Mouse (Mus musculus): ENCODE data around the gene Slc35e2. TPM values are rescaled to one million over a fixed set of nuclear protein-coding genes. Genes with fewer than 3 reads are reported as not detected.

Gene Slc35e2
- polyA plus RNA-seq, 1 experiment from 2014 or later, result 3.1 TPM

GRCm38 (mm10) chr4:155580420-155580819, 20.8 kb upstream of the Slc35e2 start:
- ATAC-seq (no peak), DNase-seq (ENCODE audit: low spot score) (peak; percentile 42)
- peaks cover 35% of the 10 kb centered on the region; the same call in 1 of the 2 replicates for H3K36me3 ChIP-seq (ENCODE audit: insufficient read depth, low read length)
- no peaks in the 10 kb centered on the region for H3K27me3 ChIP-seq (replicated peaks; ENCODE audit: insufficient read depth, low read length)
- H3K9ac ChIP-seq (replicated peaks; ENCODE audit: low read depth), result no peak overlapping the region
- no peak overlapping the region for H3K4me2 ChIP-seq (replicated peaks; ENCODE audit: low read depth, low read length)
- no peaks in the 10 kb centered on the region for H3K4me1 ChIP-seq (ENCODE audit: insufficient read depth, low read depth, low read length)
- no peaks in the 10 kb centered on the region for H3K9me3 ChIP-seq (ENCODE audit: low read length)
- no peak overlapping the region for H3K4me3 ChIP-seq (ENCODE audit: low read depth, low read length)
- no peak overlapping the region for H3K27ac ChIP-seq (ENCODE audit: low read length)
- TF ChIP-seq CTCF (IDR thresholded peaks at IDR 0.05), result peak; percentile 87
- TF ChIP-seq EP300 (IDR thresholded peaks at IDR 0.05), result no peak
- WGBS, result 25% methylated on average over 1 of the region's 1 CpGs

- H3K27me3 ChIP-seq (replicated peaks; ENCODE audit: insufficient read depth, low read length), result no peaks in the 10 kb centered on the region
- H3K9ac ChIP-seq (replicated peaks; ENCODE audit: low read depth), result no peak overlapping the region
- no peak overlapping the region for H3K27ac ChIP-seq (ENCODE audit: low read length)
- H3K4me2 ChIP-seq (replicated peaks; ENCODE audit: low read depth, low read length), result no peak overlapping the region
- peaks cover 37% of the 10 kb centered on the region; the same call in 1 of the 2 replicates for H3K36me3 ChIP-seq (ENCODE audit: insufficient read depth, low read length)
- no peaks in the 10 kb centered on the region for H3K9me3 ChIP-seq (ENCODE audit: low read length)
- H3K4me3 ChIP-seq (ENCODE audit: low read depth, low read length), result no peak overlapping the region
- WGBS, result 89% methylated on average over 6 of the region's 6 CpGs
- DNase-seq (ENCODE audit: low spot score) (no peak), ATAC-seq (no peak)
- H3K4me1 ChIP-seq (ENCODE audit: insufficient read depth, low read depth, low read length), result no peaks in the 10 kb centered on the region
- no peak for TF ChIP-seq EP300 (IDR thresholded peaks at IDR 0.05)
- TF ChIP-seq CTCF (IDR thresholded peaks at IDR 0.05), result no peak
These were observed 18.8 kb upstream of the Slc35e2 start for GRCm38 (mm10) chr4:155582279-155582905.

- peaks cover 32% of the 10 kb centered on the region; the same call in 1 of the 2 replicates for H3K36me3 ChIP-seq (ENCODE audit: insufficient read depth, low read length)
- H3K9me3 ChIP-seq (ENCODE audit: low read length), result no peaks in the 10 kb centered on the region
- WGBS, result 93% methylated on average over 5 of the region's 5 CpGs
- no peak for ATAC-seq
- H3K9ac ChIP-seq (replicated peaks; ENCODE audit: low read depth), result no peak overlapping the region
- H3K4me2 ChIP-seq (replicated peaks; ENCODE audit: low read depth, low read length), result no peak overlapping the region
- H3K27me3 ChIP-seq (replicated peaks; ENCODE audit: insufficient read depth, low read length), result no peaks in the 10 kb centered on the region
- no peak overlapping the region for H3K4me3 ChIP-seq (ENCODE audit: low read depth, low read length)
- no peak overlapping the region for H3K27ac ChIP-seq (ENCODE audit: low read length)
- H3K4me1 ChIP-seq (ENCODE audit: insufficient read depth, low read depth, low read length), result no peaks in the 10 kb centered on the region
- DNase-seq (ENCODE audit: low spot score), result no peak
- no peak for TF ChIP-seq CTCF (IDR thresholded peaks at IDR 0.05)
- TF ChIP-seq EP300 (IDR thresholded peaks at IDR 0.05), result no peak
These were observed 11.9 kb upstream of the Slc35e2 start for GRCm38 (mm10) chr4:155589356-155589755.

- TF ChIP-seq CTCF (IDR thresholded peaks at IDR 0.05) (no peak), EP300 (IDR thresholded peaks at IDR 0.05) (no peak)
- WGBS, result 56% methylated on average over 7 of the region's 7 CpGs
These were observed 10.1 kb upstream of the Slc35e2 start for GRCm38 (mm10) chr4:155591012-155591719.

GRCm38 (mm10) chr4:155593780-155594179, 7.4 kb upstream of the Slc35e2 start:
- ATAC-seq, result no peak
- Histone ChIP-seq H3K4me3 (ENCODE audit: low read depth, low read length) (no peak overlapping the region), H3K4me2 (replicated peaks; ENCODE audit: low read depth, low read length) (no peak overlapping the region), H3K27me3 (replicated peaks; ENCODE audit: insufficient read depth, low read length) (no peaks in the 10 kb centered on the region), H3K9me3 (ENCODE audit: low read length) (no peaks in the 10 kb centered on the region), H3K27ac (ENCODE audit: low read length) (no peak overlapping the region), H3K4me1 (ENCODE audit: insufficient read depth, low read depth, low read length) (no peaks in the 10 kb centered on the region), H3K36me3 (ENCODE audit: insufficient read depth, low read length) (peaks cover 3% of the 10 kb centered on the region; the same call in 1 of the 2 replicates), H3K9ac (replicated peaks; ENCODE audit: low read depth) (no peak overlapping the region)
- no peak for TF ChIP-seq EP300 (IDR thresholded peaks at IDR 0.05)
- TF ChIP-seq CTCF (IDR thresholded peaks at IDR 0.05), result no peak
- 24% methylated on average over 1 of the region's 1 CpGs for WGBS
- DNase-seq (ENCODE audit: low spot score), result peak; percentile 25

More at GRCm38 (mm10) chr4:155591012-155591719, 10.1 kb upstream of the Slc35e2 start:
- Histone ChIP-seq H3K27ac (ENCODE audit: low read length) (no peak overlapping the region), H3K4me3 (ENCODE audit: low read depth, low read length) (no peak overlapping the region), H3K36me3 (ENCODE audit: insufficient read depth, low read length) (peaks cover 14% of the 10 kb centered on the region; the same call in 1 of the 2 replicates), H3K27me3 (replicated peaks; ENCODE audit: insufficient read depth, low read length) (no peaks in the 10 kb centered on the region), H3K9ac (replicated peaks; ENCODE audit: low read depth) (no peak overlapping the region), H3K4me2 (replicated peaks; ENCODE audit: low read depth, low read length) (no peak overlapping the region), H3K9me3 (ENCODE audit: low read length) (no peaks in the 10 kb centered on the region), H3K4me1 (ENCODE audit: insufficient read depth, low read depth, low read length) (no peaks in the 10 kb centered on the region)
- ATAC-seq (peak; percentile 65), DNase-seq (ENCODE audit: low spot score) (peak; percentile 45)

- Histone ChIP-seq H3K9ac (replicated peaks; ENCODE audit: low read depth) (no peak overlapping the region), H3K27ac (ENCODE audit: low read length) (no peak overlapping the region), H3K27me3 (replicated peaks; ENCODE audit: insufficient read depth, low read length) (no peaks in the 10 kb centered on the region), H3K9me3 (ENCODE audit: low read length) (no peaks in the 10 kb centered on the region), H3K4me3 (ENCODE audit: low read depth, low read length) (no peak overlapping the region), H3K36me3 (ENCODE audit: insufficient read depth, low read length) (no peaks in the 10 kb centered on the region), H3K4me1 (ENCODE audit: insufficient read depth, low read depth, low read length) (no peaks in the 10 kb centered on the region), H3K4me2 (replicated peaks; ENCODE audit: low read depth, low read length) (no peak overlapping the region)
- TF ChIP-seq EP300 (IDR thresholded peaks at IDR 0.05) (no peak), CTCF (IDR thresholded peaks at IDR 0.05) (no peak)
- DNase-seq (ENCODE audit: low spot score), result no peak
- ATAC-seq, result no peak
- 65% methylated on average over 3 of the region's 3 CpGs for WGBS
These were observed 5.4 kb upstream of the Slc35e2 start for GRCm38 (mm10) chr4:155595777-155596176.
